Mouse (Mus musculus) lung, adult 2 months (tissue): ENCODE measurements at regions not wholly inside any gene's neighbourhood (a gene's known extent, or its start where the extent isn't known, plus 50 kb on each side); places are given as distances from the start of the nearest gene placed in this dataset.

Experiments
- CTCF ChIP-seq: fragments of 200-500 bp; IDR thresholded peaks from 2 replicates; pipeline ENCODE4 v1.5.1; 2011; ENCODE audit warnings: mild to moderate bottlenecking, low read length, control low read depth; ENCODE audit not compliant: insufficient read depth
- POLR2A ChIP-seq: fragments of 200-500 bp; IDR thresholded peaks from 2 replicates; pipeline ENCODE4 v1.6.1; 2011; ENCODE audit warnings: low read depth, mild to moderate bottlenecking, control low read depth, low read length, borderline replicate concordance; ENCODE audit errors: extremely low read depth

GRCm38 (mm10) chr15:5510056-5510455 is 266.1 kb upstream of the Ptger4 start:
- TF ChIP-seq POLR2A (no peak), CTCF (no peak)
